Mouse (Mus musculus) cerebellum, adult 2 months (tissue): ENCODE measurements around the gene Enox1.

Experiments used
- CTCF ChIP-seq: fragments of 200-500 bp; IDR thresholded peaks from 2 replicates; pipeline ENCODE4 v1.5.1; 2011; ENCODE audit warnings: low read depth, mild to moderate bottlenecking, control low read depth, low read length, moderate library complexity, borderline replicate concordance; ENCODE audit not compliant: insufficient read depth
- POLR2A ChIP-seq: fragments of 200-500 bp; IDR thresholded peaks from 2 replicates; pipeline ENCODE4 v1.6.1; 2011; ENCODE audit warnings: low read length, control low read depth, borderline replicate concordance; ENCODE audit not compliant: insufficient read depth

DNA sequence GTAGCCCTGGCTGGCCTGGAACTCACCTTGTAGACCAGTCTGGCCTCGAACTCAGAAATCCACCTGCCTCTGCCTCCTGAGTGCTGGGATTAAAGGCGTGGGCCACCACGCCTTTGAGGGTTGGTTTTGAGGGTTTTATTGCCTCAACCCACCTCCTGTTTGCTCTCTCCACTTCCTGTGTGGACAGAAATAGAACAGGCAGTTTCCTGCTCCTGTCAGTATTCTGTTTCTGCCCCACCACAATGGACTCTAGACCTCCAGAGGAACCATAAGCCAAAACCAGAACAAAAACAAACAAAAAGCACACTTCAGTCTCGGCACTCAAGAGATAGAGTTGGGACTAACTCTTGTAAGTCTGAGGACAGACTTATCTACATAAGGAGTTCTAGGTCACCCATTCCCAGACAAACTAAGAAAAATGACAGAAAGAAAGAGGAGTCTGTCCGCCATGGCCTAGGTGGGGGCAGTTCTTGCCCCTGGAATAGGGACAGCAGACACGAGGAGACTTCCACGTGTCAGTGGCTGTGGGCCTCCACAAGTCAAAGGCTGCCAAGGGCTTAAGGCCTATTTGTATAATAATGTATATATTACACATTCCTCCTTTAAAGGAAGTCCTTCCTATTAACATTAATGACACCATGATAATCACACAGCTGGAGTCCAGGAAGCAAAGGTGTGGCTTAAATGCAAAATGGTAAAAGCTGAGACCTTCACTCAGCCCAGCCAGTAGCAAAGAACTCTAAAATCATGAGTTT is 362.6 kb downstream of the Enox1 start:
- no peak for TF ChIP-seq CTCF
- no peak for TF ChIP-seq POLR2A
